Mouse (Mus musculus) CH12.LX (cell line): ENCODE measurements around the gene Cactin. TPM values are rescaled to one million over a fixed set of nuclear protein-coding genes. Genes with fewer than 3 reads are reported as not detected.

Experiments used
- DNase-seq: peaks from one replicate; pipeline ENCODE4 v3.0.0-alpha.2; 2013; ENCODE audit errors: extremely low read depth
- H3K27ac ChIP-seq: 2 replicates; pipeline ENCODE4 v1.5.1; 2012; ENCODE audit warnings: low read depth, mild to moderate bottlenecking, control low read depth, moderate library complexity; ENCODE audit not compliant: insufficient read depth
- H3K27me3 ChIP-seq: replicated peaks from 2 replicates; pipeline ENCODE3; 2012; ENCODE audit warnings: inconsistent platforms
- H3K36me3 ChIP-seq, 2 experiments: replicated peaks in 1 of 2; 2 replicates each; pipeline versions ENCODE3 to v1.6.1; 2012; ENCODE audit warnings: inconsistent platforms in 1 of 2, low read length in 1 of 2, mild to moderate bottlenecking in 1 of 2, mixed read lengths in 1 of 2, moderate library complexity in 1 of 2; ENCODE audit not compliant: control insufficient read depth in 1 of 2, insufficient read depth in 1 of 2
- H3K4me1 ChIP-seq, 2 experiments: 2 replicates each; pipeline ENCODE4 v1.6.1; 2012; ENCODE audit warnings: inconsistent platforms in 1 of 2, moderate library complexity in 1 of 2; ENCODE audit not compliant: insufficient read depth in 2 of 2, control insufficient read depth in 1 of 2
- H3K4me2 ChIP-seq: 2 replicates; pipeline ENCODE4 v1.6.1; 2012; ENCODE audit warnings: low read depth, mild to moderate bottlenecking, control low read depth; ENCODE audit not compliant: poor library complexity, insufficient read depth, severe bottlenecking
- H3K4me3 ChIP-seq, 3 experiments: fragments of 150-350 bp in 1 of 3; sonication (generic) in 1 of 3; replicated peaks in 1 of 3; 2 replicates each; pipeline versions ENCODE3 to v1.5.1; 2011 to 2012; ENCODE audit warnings: low read depth in 2 of 3, low read length in 2 of 3, mild to moderate bottlenecking in 2 of 3, moderate library complexity in 2 of 3, control low read depth in 1 of 3, improper control_type of control experiment in 1 of 3, inconsistent platforms in 1 of 3, mixed read lengths in 1 of 3; ENCODE audit not compliant: poor library complexity in 1 of 3
- H3K79me2 ChIP-seq: replicated peaks from 2 replicates; pipeline ENCODE4 v1.6.1; 2012; ENCODE audit warnings: mild to moderate bottlenecking, moderate library complexity; ENCODE audit not compliant: control insufficient read depth, poor library complexity, insufficient read depth, severe bottlenecking; ENCODE audit errors: extremely low read depth
- H3K9ac ChIP-seq: 2 replicates; pipeline ENCODE4 v1.6.1; 2012; ENCODE audit warnings: low read depth, mild to moderate bottlenecking, control low read depth, moderate library complexity; ENCODE audit not compliant: insufficient read depth
- H3K9me3 ChIP-seq: replicated peaks from 2 replicates; pipeline ENCODE3; 2012; ENCODE audit warnings: low read length, inconsistent platforms, mixed read lengths
- BHLHE40 ChIP-seq: IDR thresholded peaks from 2 replicates; pipeline ENCODE4 v1.6.1; 2011; ENCODE audit warnings: mild to moderate bottlenecking, low read depth, low read length, improper control_type of control experiment
- CTCF ChIP-seq, 2 experiments: IDR thresholded peaks in 1 of 2; conservative IDR thresholded peaks in 1 of 2; 2 replicates each; pipeline ENCODE4 v1.5.1; 2011 to 2012; ENCODE audit warnings: low read depth in 2 of 2, low read length in 2 of 2, improper control_type of control experiment in 1 of 2, inconsistent platforms in 1 of 2, mild to moderate bottlenecking in 1 of 2, moderate library complexity in 1 of 2
- E2F4 ChIP-seq: IDR thresholded peaks from 2 replicates; pipeline ENCODE4 v1.6.1; 2011; ENCODE audit warnings: low read depth, low read length, improper control_type of control experiment; ENCODE audit not compliant: insufficient replicate concordance
- ELF1 ChIP-seq: IDR thresholded peaks from 2 replicates; pipeline ENCODE4 v1.6.1; 2014; ENCODE audit warnings: low read depth, mild to moderate bottlenecking, inconsistent platforms, low read length, improper control_type of control experiment
- ETS1 ChIP-seq: conservative IDR thresholded peaks from 2 replicates; pipeline ENCODE4 v1.6.1; 2012; ENCODE audit warnings: low read depth, mild to moderate bottlenecking, inconsistent platforms, low read length, improper control_type of control experiment, moderate library complexity
- GABPA ChIP-seq: IDR thresholded peaks from 2 replicates; pipeline ENCODE4 v1.6.1; 2012; ENCODE audit warnings: low read depth, low read length, improper control_type of control experiment, inconsistent platforms; ENCODE audit not compliant: insufficient replicate concordance
- IRF4 ChIP-seq: IDR thresholded peaks from 2 replicates; pipeline ENCODE4 v1.6.1; 2014; ENCODE audit warnings: low read depth, mild to moderate bottlenecking, inconsistent platforms, low read length, improper control_type of control experiment
- JUND ChIP-seq: conservative IDR thresholded peaks from 2 replicates; pipeline ENCODE4 v1.6.1; 2011; ENCODE audit warnings: low read depth, low read length, improper control_type of control experiment
- MAFK ChIP-seq: IDR thresholded peaks from 2 replicates; pipeline ENCODE4 v1.6.1; 2011; ENCODE audit warnings: low read length, improper control_type of control experiment; ENCODE audit not compliant: insufficient replicate concordance
- MAX ChIP-seq: IDR thresholded peaks from 2 replicates; pipeline ENCODE4 v1.6.1; 2011; ENCODE audit warnings: low read length, improper control_type of control experiment
- MAZ ChIP-seq: IDR thresholded peaks from 2 replicates; pipeline ENCODE4 v1.6.1; 2012; ENCODE audit warnings: low read depth, mild to moderate bottlenecking, inconsistent platforms, low read length, improper control_type of control experiment, moderate library complexity
- MEF2A ChIP-seq: IDR thresholded peaks from 2 replicates; pipeline ENCODE4 v1.6.1; 2014; ENCODE audit warnings: low read depth, mild to moderate bottlenecking, inconsistent platforms, low read length, improper control_type of control experiment, borderline replicate concordance
- MXI1 ChIP-seq: IDR thresholded peaks from 2 replicates; pipeline ENCODE4 v1.6.1; 2011; ENCODE audit warnings: mild to moderate bottlenecking, low read depth, low read length, improper control_type of control experiment
- MYC ChIP-seq: IDR thresholded peaks from 2 replicates; pipeline ENCODE4 v1.6.1; 2011; ENCODE audit warnings: low read depth, mild to moderate bottlenecking, improper control_type of control experiment, low read length
- NELFE ChIP-seq: IDR thresholded peaks from 2 replicates; pipeline ENCODE4 v1.6.1; 2011; ENCODE audit warnings: low read depth, low read length, improper control_type of control experiment
- NRF1 ChIP-seq: IDR thresholded peaks from 2 replicates; pipeline ENCODE4 v1.6.1; 2014; ENCODE audit warnings: low read depth, mild to moderate bottlenecking, inconsistent platforms, low read length, improper control_type of control experiment, moderate library complexity
- POLR2AphosphoS2 ChIP-seq: IDR thresholded peaks from 2 replicates; pipeline ENCODE4 v1.6.1; 2011; ENCODE audit warnings: low read depth, low read length, improper control_type of control experiment
- RAD21 ChIP-seq: IDR thresholded peaks from 2 replicates; pipeline ENCODE4 v1.6.1; 2011; ENCODE audit warnings: low read depth, mild to moderate bottlenecking, low read length, improper control_type of control experiment, moderate library complexity
- SMC3 ChIP-seq: IDR thresholded peaks from 2 replicates; pipeline ENCODE4 v1.6.1; 2011; ENCODE audit warnings: low read depth, low read length, improper control_type of control experiment
- USF1 ChIP-seq: IDR thresholded peaks from 2 replicates; pipeline ENCODE4 v1.6.1; 2014; ENCODE audit warnings: low read depth, mild to moderate bottlenecking, inconsistent platforms, low read length, improper control_type of control experiment
- USF2 ChIP-seq: conservative IDR thresholded peaks from 2 replicates; pipeline ENCODE4 v1.6.1; 2011; ENCODE audit warnings: low read depth, low read length, improper control_type of control experiment
- ZNF384 ChIP-seq: IDR thresholded peaks from 2 replicates; pipeline ENCODE4 v1.6.1; 2012; ENCODE audit warnings: low read depth, low read length, improper control_type of control experiment, inconsistent platforms
- dilution Hi-C: fragments of 300-500 bp; cut with MboI; formaldehyde crosslinking; loops from 2 replicates; pipeline ENCODE4 v1.14.3; 2020; ENCODE audit warnings: low sequenced_read_pairs; ENCODE audit not compliant: extremely low pct_unique_long_range_greater_than_20kb, extremely low pct_ligation_motif_present
- in situ Hi-C: fragments of 300-500 bp; cut with MboI; formaldehyde crosslinking; loops from 3 replicates; pipeline ENCODE4 v1.14.3; 2019; ENCODE audit warnings: low sequenced_read_pairs, low pct_ligation_motif_present, low pct_unique_long_range_greater_than_20kb, mixed read lengths
- polyA plus RNA-seq: library from polyadenylated mRNA; unstranded; fragments of >175 nt; gene quantifications from 2 replicates; pipeline ENCODE4 v1.2.1, GENCODE M21; 2012; ENCODE audit warnings: low read depth; ENCODE audit not compliant: insufficient read length
- total RNA-seq, 2 experiments: library from RNA; depleted of rRNA; stranded (reverse); fragments of 300-350 nt in 1 of 2; fragments of >200 nt in 1 of 2; gene quantifications; 2 replicates each; pipeline ENCODE4 v1.2.3; 2012 to 2014

Cactin gene
- total and polyA plus RNA-seq, 3 experiments: 21.4 to 39.3 (median 34.6) TPM

DNA sequence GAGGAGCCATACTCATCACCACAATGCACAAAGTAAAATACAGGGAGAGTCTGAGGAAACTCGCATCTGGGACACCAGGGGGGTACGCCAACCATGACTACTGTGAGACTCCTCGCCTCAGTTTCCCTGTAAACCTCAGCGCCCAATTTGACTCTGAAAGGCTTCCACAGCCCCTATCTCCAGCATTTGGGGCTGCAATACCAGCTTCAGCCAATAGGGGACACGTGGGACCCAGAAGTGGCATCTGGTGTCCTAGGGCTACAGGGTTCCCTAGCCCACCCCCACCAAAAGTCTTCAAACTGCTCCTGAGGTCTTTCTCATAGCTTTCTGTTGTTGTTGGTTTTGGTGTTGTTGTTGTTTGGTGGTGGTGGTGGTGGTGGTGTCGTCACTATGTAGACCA lies 32.3 kb upstream of the Cactin start:
- DNase-seq: no peak
- dilution Hi-C loops: no loop called here
- H3K9ac ChIP-seq: no peak overlapping the region
- H3K79me2 ChIP-seq: peaks cover 4% of the 10 kb centered on the region
- H3K27ac ChIP-seq: no peak overlapping the region
- peaks cover 19% of the 10 kb centered on the region for H3K27me3 ChIP-seq
- TF ChIP-seq BHLHE40 (no peak), NELFE (no peak), JUND (no peak), IRF4 (no peak), SMC3 (0 out of 2 replicates have a peak, but pooled peaks have one; percentile 13), POLR2AphosphoS2 (no peak), MEF2A (no peak), USF2 (no peak), CTCF (conservative IDR thresholded peaks at IDR 0.05 in 1 of 2, IDR thresholded peaks at IDR 0.05 in 1 of 2; ENCODE audit: low read depth in 2 of 2, low read length in 2 of 2) (peak; percentile 60 to 78), USF1 (no peak), ZNF384 (no peak), MAZ (no peak), MAFK (no peak), RAD21 (peak; percentile 40), E2F4 (no peak), GABPA (no peak), MYC (0 out of 2 replicates have a peak, but pooled peaks have one; percentile 44), MAX (no peak), ELF1 (no peak), ETS1 (no peak), MXI1 (no peak), NRF1 (no peak)
- TF ChIP-seq, all 38 proteins: peak for 4
- Histone ChIP-seq H3K36me3 (no peaks in the 10 kb centered on the region), H3K4me2 (no peak overlapping the region), H3K9me3 (no peaks in the 10 kb centered on the region), H3K4me1 (peaks cover 9 to 55% of the 10 kb centered on the region in 2 experiments; a peak in 3 of 4 replicates), H3K4me3 (no peak overlapping the region)
- in situ Hi-C loops: loop anchor here (5.0 kb wide), 1 partner anchor 91 kb away; no protein-coding TSS in a partner anchor

DNA sequence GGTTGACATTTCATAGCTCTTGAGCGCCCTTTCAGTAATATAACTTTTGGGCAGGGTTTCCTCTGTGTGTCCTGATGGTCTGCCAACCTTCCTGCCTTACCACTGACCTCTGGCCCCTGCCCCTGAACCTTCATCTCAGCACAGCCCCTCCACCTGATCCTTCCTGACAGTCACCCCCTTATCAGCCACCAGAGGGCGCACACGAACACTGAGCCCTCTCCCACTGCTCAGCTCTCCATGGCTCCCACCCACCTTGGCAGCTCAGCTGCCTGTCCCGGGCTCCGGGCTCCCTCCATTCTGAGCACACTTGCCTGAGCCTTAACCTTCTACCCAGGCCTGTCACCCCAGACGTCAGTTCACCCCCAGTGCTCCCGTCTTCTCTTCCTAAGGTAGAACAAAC lies 31.6 kb upstream of the Cactin start:
- Histone ChIP-seq H3K36me3 (no peaks in the 10 kb centered on the region), H3K4me1 (peaks cover 6 to 57% of the 10 kb centered on the region in 2 experiments), H3K79me2 (peaks cover 10% of the 10 kb centered on the region), H3K9me3 (no peaks in the 10 kb centered on the region), H3K9ac (no peak overlapping the region), H3K4me2 (no peak overlapping the region), H3K27me3 (peaks cover 12% of the 10 kb centered on the region), H3K27ac (no peak overlapping the region), H3K4me3 (no peak overlapping the region)
- TF ChIP-seq CTCF (conservative IDR thresholded peaks at IDR 0.05 in 1 of 2, IDR thresholded peaks at IDR 0.05 in 1 of 2; ENCODE audit: low read depth in 2 of 2, low read length in 2 of 2): peak; percentile 42 to 87; a peak in 3 of 4 replicates
- no peak for TF ChIP-seq JUND
- peak; percentile 86 for TF ChIP-seq SMC3
- no peak for TF ChIP-seq NRF1
- TF ChIP-seq USF2: no peak
- peak; percentile 54 for TF ChIP-seq RAD21
- in situ Hi-C loops (loop anchor here (5.0 kb wide), 1 partner anchor 92 kb away; no protein-coding TSS in a partner anchor), dilution Hi-C loops (no loop called here)
- DNase-seq: peak; percentile 78
